Mouse (Mus musculus): ENCODE measurements around the gene Nrip3. TPM values are rescaled to one million over a fixed set of nuclear protein-coding genes. Genes with fewer than 3 reads are reported as not detected.

Gene Nrip3
- polyA plus RNA-seq, 1 experiment from 2014 or later, result 0.74 TPM

GRCm38 (mm10) chr7:109739822-109740370, 41.9 kb downstream of the Nrip3 start:
- Histone ChIP-seq H3K36me3 (ENCODE audit: insufficient read depth, low read length) (peaks cover 29% of the 10 kb centered on the region; the same call in 1 of the 2 replicates), H3K4me1 (replicated peaks; ENCODE audit: insufficient read depth, low read length) (no peaks in the 10 kb centered on the region), H3K27me3 (ENCODE audit: insufficient read depth, low read length) (no peaks in the 10 kb centered on the region), H3K4me2 (ENCODE audit: low read length) (no peak overlapping the region), H3K9me3 (replicated peaks; ENCODE audit: low read length) (no peaks in the 10 kb centered on the region), H3K4me3 (replicated peaks; ENCODE audit: low read depth, low read length) (no peak overlapping the region), H3K9ac (ENCODE audit: low read depth, low read length) (no peak overlapping the region), H3K27ac (no peak overlapping the region)
- WGBS, result 59% methylated on average over 5 of the region's 5 CpGs
- TF ChIP-seq CTCF (IDR thresholded peaks at IDR 0.05; ENCODE audit: low read depth), result no peak
- DNase-seq (ENCODE audit: low spot score) (no peak), ATAC-seq (replicated peaks; ENCODE audit: low FRiP score, low read depth) (no peak)

- H3K27ac ChIP-seq, result 0 out of 2 replicates have a peak overlapping the region, but pooled peaks have one; percentile 8
- 73% methylated on average over 4 of the region's 4 CpGs for WGBS
- DNase-seq (ENCODE audit: low spot score), result peak; percentile 70
- no peak overlapping the region for H3K9ac ChIP-seq (ENCODE audit: low read depth, low read length)
- H3K4me1 ChIP-seq (replicated peaks; ENCODE audit: insufficient read depth, low read length), result no peaks in the 10 kb centered on the region; the same call in 1 of the 2 replicates
- peaks cover 14% of the 10 kb centered on the region; the same call in 1 of the 2 replicates for H3K36me3 ChIP-seq (ENCODE audit: insufficient read depth, low read length)
- no peak for ATAC-seq (replicated peaks; ENCODE audit: low FRiP score, low read depth)
- no peak overlapping the region for H3K4me2 ChIP-seq (ENCODE audit: low read length)
- no peak for TF ChIP-seq CTCF (IDR thresholded peaks at IDR 0.05; ENCODE audit: low read depth)
- no peaks in the 10 kb centered on the region for H3K27me3 ChIP-seq (ENCODE audit: insufficient read depth, low read length)
- H3K9me3 ChIP-seq (replicated peaks; ENCODE audit: low read length), result no peaks in the 10 kb centered on the region
- H3K4me3 ChIP-seq (replicated peaks; ENCODE audit: low read depth, low read length), result no peak overlapping the region
Observed at GRCm38 (mm10) chr7:109734806-109735205, 47.0 kb downstream of the Nrip3 start.

- no peak for DNase-seq (ENCODE audit: low spot score)
- Histone ChIP-seq H3K27ac (no peak within 1 kb of the TSS), H3K4me2 (ENCODE audit: low read length) (no peak within 1 kb of the TSS), H3K4me1 (replicated peaks; ENCODE audit: insufficient read depth, low read length) (no peaks in the 10 kb centered on the region; the same call in 1 of the 2 replicates), H3K4me3 (replicated peaks; ENCODE audit: low read depth, low read length) (no peak within 1 kb of the TSS), H3K9ac (ENCODE audit: low read depth, low read length) (no peak within 1 kb of the TSS), H3K36me3 (ENCODE audit: insufficient read depth, low read length) (peaks cover 8% of the 10 kb centered on the region; the same call in 1 of the 2 replicates), H3K9me3 (replicated peaks; ENCODE audit: low read length) (no peaks in the 10 kb centered on the region), H3K27me3 (ENCODE audit: insufficient read depth, low read length) (no peaks in the 10 kb centered on the region)
- no peak for ATAC-seq (replicated peaks; ENCODE audit: low FRiP score, low read depth)
- 86% methylated on average over 5 of the region's 5 CpGs for WGBS
- TF ChIP-seq CTCF (IDR thresholded peaks at IDR 0.05; ENCODE audit: low read depth), result no peak
Observed at GRCm38 (mm10) chr7:109731626-109732025, 50.2 kb downstream of the Nrip3 start, which contains the start of gene Ascl3. TSS of gene Ascl3 (minus strand) at chr7:109731726.

- H3K4me3 ChIP-seq (replicated peaks; ENCODE audit: low read depth, low read length), result no peak within 1 kb of the TSS
- DNase-seq (ENCODE audit: low spot score) (no peak), ATAC-seq (replicated peaks; ENCODE audit: low FRiP score, low read depth) (no peak)
- no peaks in the 10 kb centered on the region for H3K36me3 ChIP-seq (ENCODE audit: insufficient read depth, low read length)
- H3K9me3 ChIP-seq (replicated peaks; ENCODE audit: low read length), result no peaks in the 10 kb centered on the region
- no peak within 1 kb of the TSS for H3K9ac ChIP-seq (ENCODE audit: low read depth, low read length)
- no peaks in the 10 kb centered on the region for H3K4me1 ChIP-seq (replicated peaks; ENCODE audit: insufficient read depth, low read length)
- H3K27me3 ChIP-seq (ENCODE audit: insufficient read depth, low read length), result no peaks in the 10 kb centered on the region
- H3K27ac ChIP-seq, result no peak within 1 kb of the TSS
- WGBS, result 88% methylated on average over 5 of the region's 5 CpGs
- TF ChIP-seq CTCF (IDR thresholded peaks at IDR 0.05; ENCODE audit: low read depth), result no peak
- H3K4me2 ChIP-seq (ENCODE audit: low read length), result no peak within 1 kb of the TSS
Observed at GRCm38 (mm10) chr7:109723697-109724096, 58.1 kb downstream of the Nrip3 start, which contains the start of gene BC051019. TSS of gene BC051019 (minus strand) at chr7:109723850.

- Histone ChIP-seq H3K27ac (no peak overlapping the region), H3K27me3 (ENCODE audit: insufficient read depth, low read length) (no peaks in the 10 kb centered on the region), H3K36me3 (ENCODE audit: insufficient read depth, low read length) (no peaks in the 10 kb centered on the region), H3K4me3 (replicated peaks; ENCODE audit: low read depth, low read length) (no peak overlapping the region), H3K9ac (ENCODE audit: low read depth, low read length) (no peak overlapping the region), H3K4me2 (ENCODE audit: low read length) (no peak overlapping the region), H3K4me1 (replicated peaks; ENCODE audit: insufficient read depth, low read length) (no peaks in the 10 kb centered on the region), H3K9me3 (replicated peaks; ENCODE audit: low read length) (no peaks in the 10 kb centered on the region)
- DNase-seq (ENCODE audit: low spot score), result no peak
- ATAC-seq (replicated peaks; ENCODE audit: low FRiP score, low read depth), result no peak
- WGBS, result 94% methylated on average over 8 of the region's 8 CpGs
- TF ChIP-seq CTCF (IDR thresholded peaks at IDR 0.05; ENCODE audit: low read depth), result no peak
Observed at GRCm38 (mm10) chr7:109723114-109723513, 58.7 kb downstream of the Nrip3 start.

GRCm38 (mm10) chr7:109722618-109723017, 59.2 kb downstream of the Nrip3 start:
- 94% methylated on average over 2 of the region's 2 CpGs for WGBS
- no peak for DNase-seq (ENCODE audit: low spot score)

More at GRCm38 (mm10) chr7:109722618-109723017, 59.2 kb downstream of the Nrip3 start:
- Histone ChIP-seq H3K27me3 (ENCODE audit: insufficient read depth, low read length) (no peaks in the 10 kb centered on the region), H3K9me3 (replicated peaks; ENCODE audit: low read length) (no peaks in the 10 kb centered on the region), H3K4me2 (ENCODE audit: low read length) (no peak overlapping the region), H3K4me1 (replicated peaks; ENCODE audit: insufficient read depth, low read length) (no peaks in the 10 kb centered on the region), H3K36me3 (ENCODE audit: insufficient read depth, low read length) (no peaks in the 10 kb centered on the region), H3K9ac (ENCODE audit: low read depth, low read length) (no peak overlapping the region), H3K27ac (no peak overlapping the region), H3K4me3 (replicated peaks; ENCODE audit: low read depth, low read length) (no peak overlapping the region)
- ATAC-seq (replicated peaks; ENCODE audit: low FRiP score, low read depth), result no peak
- TF ChIP-seq CTCF (IDR thresholded peaks at IDR 0.05; ENCODE audit: low read depth), result peak; percentile 31; the same call in 1 of the 2 replicates

Measured in kidney, postnatal 0 days (tissue).